Mouse (Mus musculus) midbrain, embryonic 11.5 days (tissue): ENCODE results near the gene Olfr827. TPM values are rescaled to one million over a fixed set of nuclear protein-coding genes. Genes with fewer than 3 reads are reported as not detected.

Source experiments
- ATAC-seq: fragments of 200-750 bp; cut with Nextera tagmentation; 2 replicates; pipeline ENCODE4 v1.8.0; 2017; ENCODE audit warnings: moderate TSS enrichment, moderate library complexity; ENCODE audit not compliant: low FRiP score
- DNase-seq: peaks from one replicate; pipeline ENCODE4 v3.0.0; 2015; ENCODE audit warnings: low spot score; ENCODE audit errors: missing footprints
- H3K27ac ChIP-seq: fragments of 300-500 bp; sonication (generic); 2 replicates; pipeline ENCODE4 v1.5.1; 2014; ENCODE audit warnings: low read depth, low read length
- H3K27me3 ChIP-seq: fragments of 300-500 bp; sonication (generic); 2 replicates; pipeline ENCODE4 v1.6.1; 2014; ENCODE audit warnings: mild to moderate bottlenecking, low read length, moderate library complexity, mixed read lengths; ENCODE audit not compliant: control insufficient read depth, insufficient read depth
- H3K36me3 ChIP-seq: fragments of 300-500 bp; sonication (generic); 2 replicates; pipeline ENCODE4 v1.6.1; 2014; ENCODE audit warnings: mild to moderate bottlenecking, low read length, moderate library complexity, mixed read lengths; ENCODE audit not compliant: control insufficient read depth, insufficient read depth
- H3K4me1 ChIP-seq: fragments of 300-500 bp; sonication (generic); 2 replicates; pipeline ENCODE4 v1.6.1; 2014; ENCODE audit warnings: low read length; ENCODE audit not compliant: control insufficient read depth, insufficient read depth
- H3K4me2 ChIP-seq: fragments of 300-500 bp; sonication (generic); 2 replicates; pipeline ENCODE4 v1.6.1; 2014; ENCODE audit warnings: mild to moderate bottlenecking, moderate library complexity
- H3K4me3 ChIP-seq: fragments of 300-500 bp; sonication (generic); 2 replicates; pipeline ENCODE4 v1.5.1; 2014; ENCODE audit warnings: low read depth, low read length
- H3K9ac ChIP-seq: fragments of 300-500 bp; sonication (generic); 2 replicates; pipeline ENCODE4 v1.6.1; 2014; ENCODE audit warnings: low read length
- H3K9me3 ChIP-seq: fragments of 300-500 bp; sonication (generic); 2 replicates; pipeline ENCODE4 v1.6.1; 2016; ENCODE audit warnings: low read length; ENCODE audit not compliant: control insufficient read depth
- WGBS: fragments of 180-500 bp; shearing (Covaris S2); extraction: QIAGEN DNeasy Blood & Tissue Kit; methylation state at CpG from one replicate; pipeline ENCODE4 v1.1.7; 2014; 5-methylcytosine and 5-hydroxymethylcytosine counted together
- polyA plus RNA-seq: library from polyadenylated mRNA; unstranded; fragments of >200 nt; fragmentation: Nextera tagmentation; extraction: Ambion mirVana; gene quantifications from 2 replicates; pipeline ENCODE4 v1.2.1, GENCODE M21; 2014

The Olfr827 gene
- polyA plus RNA-seq, result not detected in 2 replicates

DNA sequence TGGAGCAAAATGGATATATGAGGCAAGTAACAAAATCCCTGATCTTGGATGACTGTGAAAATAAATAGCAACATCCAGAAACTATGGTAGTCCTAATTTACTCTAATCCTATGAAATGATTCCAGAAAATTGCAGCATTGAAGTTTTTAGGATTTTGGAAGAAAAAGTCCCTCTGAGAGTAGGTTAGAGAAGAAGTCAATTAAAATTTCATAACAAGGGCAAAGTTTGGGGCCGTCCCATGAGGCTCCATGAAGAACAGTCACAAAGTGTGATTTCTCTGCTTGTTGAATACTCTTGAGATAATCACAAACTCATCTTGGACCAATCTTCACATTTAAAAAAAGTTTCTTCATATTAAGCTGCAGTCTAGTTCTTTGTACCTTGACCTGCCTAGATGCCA, at the start of gene Olfr827:
Gene Olfr827, minus strand, starts transcription at position 101 of the 400 bp plus-strand sequence.
- Histone ChIP-seq H3K9me3 (no peaks in the 10 kb centered on the region), H3K4me2 (no peak within 1 kb of the TSS), H3K27ac (no peak within 1 kb of the TSS), H3K27me3 (no peaks in the 10 kb centered on the region), H3K9ac (no peak within 1 kb of the TSS), H3K4me1 (no peaks in the 10 kb centered on the region), H3K4me3 (no peak within 1 kb of the TSS), H3K36me3 (no peaks in the 10 kb centered on the region)
- DNase-seq (no peak), ATAC-seq (no peak)
- WGBS, result 84% methylated on average over 1 of the region's 1 CpGs

DNA sequence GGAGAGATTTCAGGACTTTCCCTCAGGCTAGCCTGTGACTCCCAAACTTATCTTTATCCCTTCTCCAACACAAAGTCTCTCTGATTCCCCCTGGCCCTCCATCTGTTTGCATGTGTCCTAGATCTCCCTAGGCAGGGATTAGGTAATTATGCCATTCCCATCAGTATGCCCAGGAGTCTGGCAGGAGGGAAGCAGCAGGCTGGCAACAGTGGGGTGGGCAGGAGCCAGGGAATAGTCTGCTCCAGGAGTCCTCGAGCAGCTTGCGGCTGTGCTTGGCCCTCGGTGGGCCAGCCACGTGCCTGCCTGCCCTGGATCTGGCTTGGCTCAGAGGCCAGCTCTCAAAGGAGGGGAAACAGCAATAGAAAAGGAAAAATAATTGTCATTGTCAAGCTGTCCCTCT, 49.0 kb upstream of the Olfr827 start:
- Histone ChIP-seq H3K27me3 (no peaks in the 10 kb centered on the region), H3K4me1 (no peaks in the 10 kb centered on the region), H3K4me2 (no peak overlapping the region), H3K9me3 (no peaks in the 10 kb centered on the region), H3K9ac (no peak overlapping the region), H3K36me3 (no peaks in the 10 kb centered on the region), H3K4me3 (no peak overlapping the region), H3K27ac (no peak overlapping the region)
- DNase-seq (no peak), ATAC-seq (peak; percentile 73)
- 68% methylated on average over 4 of the region's 4 CpGs for WGBS

- ATAC-seq, result peak; percentile 49; the same call in 1 of the 2 replicates
- Histone ChIP-seq H3K9me3 (no peaks in the 10 kb centered on the region), H3K9ac (no peak overlapping the region), H3K36me3 (no peaks in the 10 kb centered on the region), H3K4me2 (no peak overlapping the region), H3K4me3 (no peak overlapping the region), H3K4me1 (no peaks in the 10 kb centered on the region), H3K27me3 (no peaks in the 10 kb centered on the region), H3K27ac (no peak overlapping the region)
- WGBS, result 71% methylated on average over 1 of the region's 1 CpGs
- DNase-seq, result no peak
Observed at GRCm38 (mm10) chr10:130259483-130259882, 45.3 kb upstream of the Olfr827 start.

DNA sequence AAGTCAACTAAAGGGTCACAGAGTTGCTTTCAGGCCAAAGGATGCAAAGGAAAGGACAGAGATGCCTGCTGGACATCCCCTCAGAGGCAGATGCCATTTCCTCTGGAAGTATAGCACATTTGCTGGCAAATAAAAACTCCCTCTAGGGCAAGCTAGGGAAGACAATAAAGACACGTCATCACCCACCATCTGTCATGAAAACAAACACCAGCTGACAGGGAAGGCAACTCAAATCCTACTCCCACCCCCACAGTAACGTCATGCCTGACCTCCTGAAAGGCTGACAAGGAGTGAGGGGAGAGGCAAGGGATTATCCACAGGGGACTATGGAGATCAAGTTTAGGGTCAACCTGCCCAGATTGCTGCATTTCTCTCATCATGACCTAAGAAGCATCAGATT, 30.1 kb upstream of the Olfr827 start:
- Histone ChIP-seq H3K4me1 (no peaks in the 10 kb centered on the region), H3K27me3 (no peaks in the 10 kb centered on the region), H3K27ac (no peak overlapping the region), H3K36me3 (no peaks in the 10 kb centered on the region), H3K4me3 (no peak overlapping the region), H3K4me2 (no peak overlapping the region), H3K9ac (no peak overlapping the region), H3K9me3 (no peaks in the 10 kb centered on the region)
- DNase-seq (peak; percentile 82), ATAC-seq (peak; percentile 92)
- 4% methylated on average over 2 of the region's 2 CpGs for WGBS

DNA sequence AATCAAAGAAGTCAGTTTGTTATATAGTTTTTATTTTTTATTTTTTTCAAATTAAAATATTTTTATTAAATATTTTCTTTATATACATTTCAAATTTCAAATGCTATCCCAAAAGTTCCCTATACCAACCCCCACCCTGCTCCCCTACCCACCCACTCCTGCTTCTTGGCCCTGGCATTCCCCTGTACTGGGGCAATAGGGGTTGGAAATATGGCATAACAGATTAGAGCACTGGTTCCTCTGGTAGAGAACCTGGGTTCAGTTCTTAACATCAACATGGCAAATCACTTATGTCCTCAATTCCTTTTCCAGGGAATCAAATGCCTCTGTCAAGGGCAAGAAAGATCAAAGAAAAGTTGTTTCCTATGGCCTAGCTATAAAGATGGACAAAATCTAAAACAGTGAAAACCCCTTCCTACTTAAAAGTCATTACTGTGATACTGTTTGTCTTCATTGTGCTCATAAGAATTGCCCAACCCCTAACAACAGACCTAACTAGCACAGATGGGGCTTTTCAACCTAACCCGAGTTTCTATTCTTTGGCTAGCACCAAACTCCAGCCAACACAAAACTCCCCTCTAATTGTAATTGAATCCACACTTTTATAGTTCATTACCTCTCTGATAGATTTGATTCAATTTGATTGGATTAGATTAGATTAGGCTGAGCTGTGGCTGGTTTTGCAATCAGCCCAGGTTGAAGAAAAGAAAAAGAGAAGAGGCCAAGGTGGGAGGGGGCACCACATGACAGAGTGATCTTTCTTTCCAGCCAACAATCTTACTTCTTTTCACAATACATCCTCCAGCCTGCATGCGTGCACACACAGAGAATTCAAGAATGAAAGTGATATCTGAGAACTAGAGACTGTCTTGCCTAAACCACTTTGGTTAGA, 24.4 kb upstream of the Olfr827 start:
- DNase-seq (peak; percentile 86), ATAC-seq (0 out of 2 replicates have a peak, but pooled peaks have one; percentile 15)
- Histone ChIP-seq H3K27me3 (no peaks in the 10 kb centered on the region), H3K27ac (no peak overlapping the region), H3K4me3 (no peak overlapping the region), H3K4me1 (peaks cover 4% of the 10 kb centered on the region; the same call in 1 of the 2 replicates), H3K4me2 (no peak overlapping the region), H3K9me3 (no peaks in the 10 kb centered on the region), H3K9ac (no peak overlapping the region), H3K36me3 (no peaks in the 10 kb centered on the region)
- 38% methylated on average over 2 of the region's 2 CpGs for WGBS

GRCm38 (mm10) chr10:130234576-130234975, 20.4 kb upstream of the Olfr827 start:
- peak; percentile 77 for ATAC-seq
- 54% methylated on average over 1 of the region's 1 CpGs for WGBS

GRCm38 (mm10) chr10:130232117-130232516, 17.9 kb upstream of the Olfr827 start:
- ATAC-seq, result no peak
- 71% methylated on average over 1 of the region's 1 CpGs for WGBS
- Histone ChIP-seq H3K4me3 (no peak overlapping the region), H3K9ac (no peak overlapping the region), H3K27ac (no peak overlapping the region), H3K36me3 (no peaks in the 10 kb centered on the region), H3K4me1 (peaks cover 4% of the 10 kb centered on the region; the same call in 1 of the 2 replicates), H3K4me2 (no peak overlapping the region), H3K27me3 (no peaks in the 10 kb centered on the region), H3K9me3 (no peaks in the 10 kb centered on the region)
- DNase-seq, result no peak

More at GRCm38 (mm10) chr10:130234576-130234975, 20.4 kb upstream of the Olfr827 start:
- Histone ChIP-seq H3K27ac (no peak overlapping the region), H3K9ac (no peak overlapping the region), H3K9me3 (no peaks in the 10 kb centered on the region), H3K4me3 (no peak overlapping the region), H3K36me3 (no peaks in the 10 kb centered on the region), H3K27me3 (no peaks in the 10 kb centered on the region), H3K4me1 (peaks cover 4% of the 10 kb centered on the region; the same call in 1 of the 2 replicates), H3K4me2 (no peak overlapping the region)
- peak; percentile 82 for DNase-seq

- Histone ChIP-seq H3K9ac (no peak overlapping the region), H3K4me2 (no peak overlapping the region), H3K36me3 (no peaks in the 10 kb centered on the region), H3K27me3 (no peaks in the 10 kb centered on the region), H3K4me3 (no peak overlapping the region), H3K4me1 (peaks cover 2% of the 10 kb centered on the region; the same call in 1 of the 2 replicates), H3K9me3 (no peaks in the 10 kb centered on the region), H3K27ac (no peak overlapping the region)
- 90% methylated on average over 5 of the region's 5 CpGs for WGBS
- ATAC-seq (0 out of 2 replicates have a peak, but pooled peaks have one; percentile 15), DNase-seq (no peak)
Observed at GRCm38 (mm10) chr10:130229584-130229983, 15.4 kb upstream of the Olfr827 start.

- DNase-seq (peak; percentile 92), ATAC-seq (peak; percentile 88)
- 0% methylated on average over 1 of the region's 1 CpGs for WGBS
- H3K9me3 ChIP-seq, result no peaks in the 10 kb centered on the region
- no peak overlapping the region for H3K4me2 ChIP-seq
- H3K27ac ChIP-seq, result no peak overlapping the region
- H3K27me3 ChIP-seq, result no peaks in the 10 kb centered on the region
- no peak overlapping the region for H3K4me3 ChIP-seq
- H3K9ac ChIP-seq, result no peak overlapping the region
- H3K36me3 ChIP-seq, result no peaks in the 10 kb centered on the region
- H3K4me1 ChIP-seq, result no peaks in the 10 kb centered on the region
Observed at GRCm38 (mm10) chr10:130228246-130228645, 14.0 kb upstream of the Olfr827 start.
